Mouse (Mus musculus) ES-E14 (cell line): Measurements from ENCODE around the gene Gm6614. TPM values are rescaled to one million over a fixed set of nuclear protein-coding genes. Genes with fewer than 3 reads are reported as not detected.

Experiments
- DNase-seq: peaks from one replicate; pipeline ENCODE4 v3.0.0-alpha.2; 2013; ENCODE audit warnings: low read depth, low spot score
- H3K27ac ChIP-seq: 2 replicates; pipeline ENCODE4 v1.5.1; 2012; ENCODE audit warnings: low read depth, mild to moderate bottlenecking, low read length, moderate library complexity, mixed read lengths; ENCODE audit not compliant: poor library complexity, insufficient read depth, severe bottlenecking
- H3K36me3 ChIP-seq: 2 replicates; pipeline ENCODE4 v1.6.1; 2012; ENCODE audit warnings: mild to moderate bottlenecking, low read length, moderate library complexity, mixed read lengths; ENCODE audit not compliant: control insufficient read depth, poor library complexity, insufficient read depth, severe bottlenecking
- H3K4me1 ChIP-seq, 2 experiments: fragments of 150-350 bp in 1 of 2; sonication (generic) in 1 of 2; 2 replicates each; pipeline ENCODE4 v1.6.1; 2012; ENCODE audit warnings: low read length in 2 of 2, mild to moderate bottlenecking in 1 of 2, mixed read lengths in 1 of 2; ENCODE audit not compliant: control insufficient read depth in 2 of 2, insufficient read depth in 2 of 2, poor library complexity in 1 of 2
- H3K4me3 ChIP-seq, 2 experiments: fragments of 150-350 bp in 1 of 2; sonication (generic) in 1 of 2; 2 replicates each; pipeline ENCODE4 v1.5.1; 2012; ENCODE audit warnings: low read length in 2 of 2, low read depth in 1 of 2, mild to moderate bottlenecking in 1 of 2, mixed read lengths in 1 of 2; ENCODE audit not compliant: insufficient read depth in 1 of 2, poor library complexity in 1 of 2, severe bottlenecking in 1 of 2
- H3K9ac ChIP-seq: 2 replicates; pipeline ENCODE4 v1.6.1; 2012; ENCODE audit warnings: low read depth, mild to moderate bottlenecking, low read length, mixed read lengths; ENCODE audit not compliant: poor library complexity, insufficient read depth, severe bottlenecking
- H3K9me3 ChIP-seq: fragments of 150-350 bp; sonication (generic); 2 replicates; pipeline ENCODE4 v1.6.1; 2012; ENCODE audit warnings: low read depth, mild to moderate bottlenecking, low read length; ENCODE audit not compliant: control insufficient read depth, insufficient read depth
- CHD2 ChIP-seq: IDR thresholded peaks from 2 replicates; pipeline ENCODE4 v1.6.1; 2014; ENCODE audit warnings: mild to moderate bottlenecking, low read depth, low read length, inconsistent platforms
- HCFC1 ChIP-seq: IDR thresholded peaks from 2 replicates; pipeline ENCODE4 v1.6.1; 2012; ENCODE audit warnings: low read length, inconsistent platforms, borderline replicate concordance; ENCODE audit not compliant: insufficient read depth
- MAFK ChIP-seq: IDR thresholded peaks from 2 replicates; pipeline ENCODE4 v1.6.1; 2014; ENCODE audit warnings: mild to moderate bottlenecking, low read depth, low read length, inconsistent platforms; ENCODE audit not compliant: insufficient read depth
- ZC3H11A ChIP-seq: IDR thresholded peaks from 2 replicates; pipeline ENCODE4 v1.6.1; 2012; ENCODE audit warnings: low read depth, mild to moderate bottlenecking, inconsistent platforms, low read length, borderline replicate concordance
- ZNF384 ChIP-seq: IDR thresholded peaks from 2 replicates; pipeline ENCODE4 v1.6.1; 2012; ENCODE audit warnings: low read depth, low read length, inconsistent platforms
- in situ Hi-C, 2 experiments: fragments of 600-800 bp; cut with MboI; formaldehyde crosslinking; loops; one replicate each; pipeline ENCODE4 v1.15.1; 2025; ENCODE audit warnings: low sequenced_read_pairs in 2 of 2, inconsistent platforms in 1 of 2; ENCODE audit not compliant: unreplicated experiment in 2 of 2
- total RNA-seq: library from RNA; depleted of rRNA; stranded (reverse); fragments of 300-350 nt; gene quantifications from 2 replicates; pipeline ENCODE4 v1.2.3, GENCODE M21; 2012

Gm6614 gene
- total RNA-seq, 1 experiment = not detected

DNA sequence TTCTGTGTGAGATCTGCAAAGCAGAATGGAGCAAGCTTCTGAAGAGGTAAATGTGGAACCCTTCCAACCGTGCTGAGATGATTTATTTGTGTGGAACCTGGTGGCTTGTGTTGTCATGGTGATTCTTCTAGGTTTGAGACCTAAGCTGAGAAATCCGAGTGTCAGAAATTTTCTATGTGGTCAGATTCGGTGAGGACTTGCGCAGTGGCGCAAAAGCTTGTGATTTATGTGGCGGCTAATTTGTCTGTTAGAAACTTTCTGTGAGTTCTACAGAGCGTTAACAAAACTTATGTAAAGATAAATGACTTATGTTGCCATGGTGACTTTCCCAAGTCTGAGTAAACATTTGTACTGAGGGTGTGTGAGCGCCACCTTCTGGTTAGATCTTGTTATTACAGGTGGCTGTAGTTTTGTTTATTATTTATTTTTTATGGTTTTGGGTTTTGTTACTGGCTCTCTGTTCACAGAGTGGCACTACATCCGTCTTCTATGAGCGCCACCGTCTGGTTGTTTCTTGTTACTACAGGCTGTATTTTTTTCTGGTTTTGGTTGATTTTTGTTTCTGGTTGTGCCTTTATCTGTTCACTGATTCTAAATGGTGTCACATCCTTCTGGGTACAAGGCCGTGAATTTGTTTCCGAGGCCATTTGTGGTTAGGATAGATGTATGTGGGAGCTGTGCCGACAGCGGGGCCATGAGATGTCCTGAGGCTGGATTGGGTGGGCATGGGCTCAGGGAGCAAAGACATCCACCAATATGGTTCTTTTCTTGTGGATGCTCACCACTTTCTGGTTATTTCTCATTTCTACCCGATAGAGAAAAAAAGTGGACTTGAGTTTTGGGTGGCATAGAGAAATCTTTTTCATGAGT, 29.3 kb upstream of the Gm6614 start:
- in situ Hi-C loops = loop anchor here in 1 of 2 experiments (10.0 kb wide), 1 partner anchor 556 kb away; no protein-coding TSS in a partner anchor
- peak; percentile 34 for DNase-seq
- no peak for TF ChIP-seq HCFC1
- peak; percentile 93 for TF ChIP-seq ZNF384

DNA sequence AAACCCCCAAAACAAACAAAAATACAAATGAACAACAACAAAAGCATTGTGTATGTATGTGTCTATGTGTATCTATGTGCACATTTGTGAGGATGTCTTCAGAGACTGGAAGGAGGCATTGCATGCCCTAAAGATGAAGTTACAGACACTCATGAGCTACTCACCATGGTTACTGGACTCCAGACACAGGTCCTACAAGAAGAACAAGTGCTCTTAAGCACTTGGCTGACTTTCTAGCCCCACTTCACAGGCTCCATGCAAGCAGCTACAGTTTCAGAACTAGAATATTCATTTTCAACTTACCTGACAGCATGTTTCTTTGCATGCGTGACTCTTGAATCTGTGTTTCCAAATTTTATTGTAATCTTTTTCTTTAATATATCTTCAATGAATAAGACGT, 24.6 kb upstream of the Gm6614 start:
- no peak for DNase-seq
- TF ChIP-seq CHD2 (no peak), HCFC1 (no peak)
- H3K27ac ChIP-seq = no peak overlapping the region
- no peak overlapping the region for H3K9ac ChIP-seq
- no peak overlapping the region for H3K4me3 ChIP-seq
- in situ Hi-C loops = no loop called here
- no peaks in the 10 kb centered on the region for H3K9me3 ChIP-seq
- H3K4me1 ChIP-seq = no peaks in the 10 kb centered on the region
- H3K36me3 ChIP-seq = no peaks in the 10 kb centered on the region

More for the DNA sequence above, 29.3 kb upstream of the Gm6614 start:
- H3K4me1 ChIP-seq = no peaks in the 10 kb centered on the region
- no peaks in the 10 kb centered on the region for H3K9me3 ChIP-seq
- H3K36me3 ChIP-seq = no peaks in the 10 kb centered on the region
- H3K9ac ChIP-seq = no peak overlapping the region
- H3K4me3 ChIP-seq = no peak overlapping the region
- no peak overlapping the region for H3K27ac ChIP-seq

DNA sequence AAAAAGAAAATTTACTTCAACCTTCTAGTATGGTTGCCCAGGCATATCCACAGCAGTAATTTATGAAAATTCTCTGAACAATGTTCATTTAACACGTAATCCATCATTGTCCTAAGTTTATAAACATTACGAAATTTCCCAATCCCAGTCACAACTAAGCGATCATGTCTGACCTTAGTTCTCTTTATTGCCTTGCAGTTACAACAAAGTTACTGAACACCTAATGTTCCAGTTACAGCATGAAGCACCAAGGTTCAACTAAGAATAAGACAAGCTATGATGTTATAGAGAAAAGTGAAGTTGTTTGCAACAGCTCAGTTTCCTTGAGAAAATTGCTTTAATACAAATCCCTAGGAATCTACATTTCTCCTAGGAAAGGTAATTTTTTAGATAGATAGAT, 10.5 kb upstream of the Gm6614 start:
- TF ChIP-seq ZC3H11A = no peak
- no peak for TF ChIP-seq ZNF384
- TF ChIP-seq CHD2 = no peak
- no peak for TF ChIP-seq HCFC1
- TF ChIP-seq MAFK = no peak
- no peak overlapping the region for H3K4me3 ChIP-seq
- no peaks in the 10 kb centered on the region for H3K4me1 ChIP-seq
- no peaks in the 10 kb centered on the region for H3K36me3 ChIP-seq
- no peak for DNase-seq
- in situ Hi-C loops = no loop called here
- H3K27ac ChIP-seq = no peak overlapping the region
- H3K9ac ChIP-seq = no peak overlapping the region
- no peaks in the 10 kb centered on the region for H3K9me3 ChIP-seq

DNA sequence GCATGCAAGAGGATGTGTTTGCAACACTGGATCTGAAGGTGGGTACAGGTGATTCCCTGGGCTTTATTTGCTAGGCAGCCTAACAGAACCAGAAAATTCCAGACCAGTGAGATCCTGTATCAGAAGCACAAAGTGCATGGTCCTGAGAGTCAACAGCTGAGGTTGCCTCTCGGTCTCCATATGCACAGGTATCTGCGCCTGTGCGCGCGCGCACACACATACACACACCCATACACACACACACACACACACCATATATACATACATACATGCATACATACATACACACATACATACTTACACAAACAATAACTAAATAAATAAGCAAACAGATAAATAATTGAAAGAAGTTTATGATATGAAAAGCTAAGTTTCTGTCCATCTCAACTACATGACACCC, 24.4 kb downstream of the Gm6614 start:
- no peak overlapping the region for H3K27ac ChIP-seq
- H3K4me1 ChIP-seq = no peaks in the 10 kb centered on the region
- H3K9me3 ChIP-seq = no peaks in the 10 kb centered on the region
- no peak overlapping the region for H3K9ac ChIP-seq
- TF ChIP-seq CHD2 = no peak
- TF ChIP-seq HCFC1 = no peak
- no peak for TF ChIP-seq ZC3H11A
- TF ChIP-seq ZNF384 = no peak
- no peak for TF ChIP-seq MAFK
- no peak for DNase-seq
- no peak overlapping the region for H3K4me3 ChIP-seq
- no peaks in the 10 kb centered on the region for H3K36me3 ChIP-seq
- in situ Hi-C loops = no loop called here

DNA sequence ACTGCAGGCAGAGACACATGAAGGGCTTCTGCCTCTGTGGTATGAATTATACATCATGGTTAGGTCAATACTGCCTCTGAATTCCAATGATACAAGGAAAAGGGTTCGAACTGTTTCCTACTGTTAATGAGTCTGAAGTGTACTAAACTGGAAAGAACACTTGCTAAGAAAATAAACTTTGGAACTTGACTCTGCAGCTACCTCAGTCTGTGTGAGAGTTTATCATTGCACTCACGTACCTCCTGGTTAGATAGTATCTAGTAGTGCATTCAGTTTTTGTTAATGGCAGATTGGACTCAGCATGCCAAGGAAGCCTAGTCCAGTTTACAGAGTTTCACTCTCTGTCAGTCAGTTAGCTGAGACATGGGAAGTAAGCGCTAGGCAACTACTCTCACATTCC, 26.6 kb downstream of the Gm6614 start:
- TF ChIP-seq CHD2 = no peak
- no peak for TF ChIP-seq ZNF384
- no peak for TF ChIP-seq ZC3H11A
- no peak for TF ChIP-seq MAFK
- no peak for TF ChIP-seq HCFC1
- DNase-seq = no peak
- H3K4me1 ChIP-seq = no peaks in the 10 kb centered on the region

More for the DNA sequence above, 26.6 kb downstream of the Gm6614 start:
- no peaks in the 10 kb centered on the region for H3K36me3 ChIP-seq
- in situ Hi-C loops = no loop called here
- H3K9ac ChIP-seq = no peak overlapping the region
- H3K9me3 ChIP-seq = no peaks in the 10 kb centered on the region
- no peak overlapping the region for H3K27ac ChIP-seq
- H3K4me3 ChIP-seq = no peak overlapping the region
